Mouse (Mus musculus): ENCODE measurements around the gene Mblac2. TPM values are rescaled to one million over a fixed set of nuclear protein-coding genes. Genes with fewer than 3 reads are reported as not detected.

The Mblac2 gene
- total RNA-seq, 2 experiments from 2014 or later: 34.1 to 39.5 TPM

DNA sequence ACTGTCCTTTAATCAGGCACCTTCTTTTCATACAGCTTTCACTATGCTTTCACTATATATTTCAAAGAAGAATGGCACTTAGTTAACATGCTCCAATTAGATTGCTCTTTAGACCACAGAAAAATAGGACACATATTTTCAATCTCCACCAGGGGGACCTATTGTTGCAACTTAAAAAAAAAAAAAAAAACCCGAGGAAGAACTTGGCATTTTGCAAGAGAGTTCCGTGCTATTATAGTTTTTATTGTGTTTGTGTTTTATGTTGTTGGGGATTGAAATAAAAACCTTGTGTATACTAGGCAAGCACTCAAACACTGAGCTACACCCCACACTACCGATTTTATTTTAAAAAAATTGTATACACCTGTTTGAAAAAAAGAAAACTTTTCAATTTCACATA, 90.0 kb downstream of the Mblac2 start:
- intact Hi-C loops (cut with DNase I): no loop called here
- no peak for DNase-seq

Other genes starting within 250 kb of the Mblac2 start
- gene Adgrv1, start 78.2 kb upstream of the Mblac2 start, total RNA-seq (2021): 1 to 10 TPM; 8.8 to 9.2 TPM
- 10 to 100 TPM; 16.5 to 21.5 TPM for gene Lysmd3, start 53.7 kb upstream of the Mblac2 start, total RNA-seq (2021)
- gene Polr3g, start 328 bp upstream of the Mblac2 start, total RNA-seq (2021): 1 to 10 TPM; 4.0 to 4.8 TPM
- 100 to 1,000 TPM; 260 to 298 TPM for gene Cetn3, start 71.7 kb downstream of the Mblac2 start, total RNA-seq (2021)

All from left cerebral cortex, postnatal 4 days (tissue).